Mouse (Mus musculus) mouse trophoblast stem cell (cell line): ENCODE data around the gene Wdhd1.

ENCODE experiments used
- in situ Hi-C, 2 experiments: fragments of 300-500 bp; cut with MseI, MboI; formaldehyde crosslinking; loops; 2 replicates in 1 of 2; 3 replicates in 1 of 2; pipeline ENCODE4 v1.15.1; 2025

Wdhd1 gene

DNA sequence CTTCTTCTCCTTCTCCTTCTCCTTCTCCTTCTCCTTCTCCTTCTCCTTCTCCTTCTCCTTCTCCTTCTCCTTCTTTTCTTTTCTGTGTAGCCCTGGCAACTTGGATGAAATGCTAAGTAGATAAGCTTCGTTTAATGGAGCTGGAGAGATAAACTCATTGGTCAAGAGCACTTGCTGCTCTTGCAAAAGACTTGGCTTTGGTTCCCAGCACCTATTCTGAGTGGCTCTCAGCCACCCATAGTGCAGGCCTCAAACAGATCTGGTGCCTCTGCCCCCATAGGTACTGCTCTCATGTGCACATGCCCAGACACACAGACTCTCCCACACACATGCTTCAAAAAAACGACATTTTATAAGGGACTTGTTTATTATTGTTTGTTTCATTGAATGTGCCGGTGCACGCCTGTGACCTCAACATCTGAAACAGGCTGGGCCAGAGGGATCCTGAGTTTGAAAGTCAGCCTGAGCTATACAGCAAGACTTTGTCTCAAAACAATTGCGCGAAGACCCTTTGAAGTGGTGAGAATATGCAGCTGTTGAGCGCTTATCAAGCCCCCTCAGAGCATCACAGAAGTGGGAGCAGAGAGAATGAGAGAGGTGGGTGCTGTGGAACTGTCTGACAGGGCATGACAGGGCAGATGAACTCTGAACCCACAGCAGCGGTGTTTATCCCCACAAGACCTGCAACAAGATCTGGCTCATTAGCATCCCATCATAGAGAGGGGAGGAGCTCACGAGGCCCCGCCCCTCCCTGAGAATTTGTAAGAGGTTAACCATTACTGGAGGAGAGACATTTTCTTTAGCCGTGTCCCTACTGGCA is 53.8 kb downstream of the Wdhd1 start:
- in situ Hi-C loops: no loop called here

DNA sequence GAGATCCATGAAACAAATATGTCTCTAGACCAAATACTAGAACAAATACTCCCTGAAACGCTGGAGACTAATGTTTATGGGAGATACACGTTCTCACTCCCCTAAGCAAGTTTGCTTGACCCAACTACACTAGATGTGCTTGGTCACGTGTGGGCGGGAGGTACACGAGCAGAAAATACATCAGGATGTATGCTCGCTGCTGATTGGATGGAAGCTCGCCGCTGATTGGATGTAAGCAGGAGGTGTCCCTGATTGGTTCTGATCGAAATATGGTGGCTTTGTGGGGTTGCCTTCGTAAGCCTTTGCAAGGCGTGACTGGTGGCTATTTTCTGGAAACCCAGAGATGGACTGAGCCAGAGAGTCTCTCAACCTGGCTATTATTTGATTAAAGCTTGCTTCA is 55.1 kb downstream of the Wdhd1 start:
- in situ Hi-C loops: no loop called here

GRCm38 (mm10) chr14:47220231-47221025 is 56.2 kb downstream of the Wdhd1 start:
- in situ Hi-C loops: no loop called here

DNA sequence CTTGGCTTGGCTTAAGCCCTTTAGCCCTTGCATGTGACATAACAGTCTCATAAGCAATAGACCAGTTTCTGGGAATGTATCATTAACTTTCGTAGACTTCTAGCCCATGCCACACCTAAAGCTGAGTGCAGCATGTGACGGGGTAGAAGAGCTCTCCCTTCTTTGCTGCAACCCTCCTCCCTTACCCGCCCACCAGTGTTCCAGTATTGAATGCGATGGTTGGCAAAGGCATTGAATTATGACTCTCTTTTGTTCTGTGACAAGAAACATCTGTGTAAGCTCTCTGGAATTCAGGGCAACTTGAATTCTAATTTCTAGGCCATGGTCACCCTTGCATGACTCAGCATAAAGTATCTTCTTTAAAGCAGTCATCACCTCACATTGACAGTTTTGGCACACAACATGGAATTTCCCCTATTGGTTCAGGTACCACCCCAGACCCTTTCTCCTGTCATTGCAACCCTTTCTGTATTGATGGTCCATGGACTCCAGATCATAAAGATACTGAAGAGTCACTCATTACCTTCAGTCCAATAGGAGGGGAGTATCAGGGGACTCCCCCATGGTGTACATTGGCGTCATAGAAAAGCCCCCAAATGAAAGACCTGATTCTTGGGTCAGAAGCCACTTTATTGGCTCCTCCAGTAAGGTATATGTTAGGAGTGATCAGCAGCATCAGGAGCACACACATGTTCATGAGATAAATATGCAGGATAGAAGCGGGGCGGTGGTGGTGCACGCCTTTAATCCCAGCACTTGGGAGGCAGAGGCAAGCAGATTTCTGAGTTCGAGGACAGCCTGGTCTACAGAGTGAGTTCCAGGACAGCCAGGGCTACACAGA is 57.7 kb downstream of the Wdhd1 start:
- in situ Hi-C loops: no loop called here

DNA sequence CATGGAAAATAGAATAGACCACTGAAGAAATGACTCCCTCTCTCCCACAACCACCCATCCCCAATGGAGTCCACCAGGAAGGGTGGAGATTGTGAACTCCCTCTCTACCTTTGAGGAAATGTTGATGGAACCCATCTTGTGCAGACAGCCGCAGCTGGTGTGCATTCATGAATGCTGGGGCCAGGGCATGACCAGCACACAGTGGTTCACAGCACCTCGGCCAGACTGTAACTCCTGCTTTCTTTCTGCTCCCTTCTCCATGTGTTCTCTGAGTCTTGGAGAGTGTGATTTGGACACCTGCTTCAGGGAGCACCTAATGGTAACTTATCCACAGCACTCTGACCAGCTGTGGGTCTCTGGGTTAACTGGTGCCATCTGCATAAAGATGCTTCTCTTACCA is 60.1 kb downstream of the Wdhd1 start:
- in situ Hi-C loops: no loop called here

DNA sequence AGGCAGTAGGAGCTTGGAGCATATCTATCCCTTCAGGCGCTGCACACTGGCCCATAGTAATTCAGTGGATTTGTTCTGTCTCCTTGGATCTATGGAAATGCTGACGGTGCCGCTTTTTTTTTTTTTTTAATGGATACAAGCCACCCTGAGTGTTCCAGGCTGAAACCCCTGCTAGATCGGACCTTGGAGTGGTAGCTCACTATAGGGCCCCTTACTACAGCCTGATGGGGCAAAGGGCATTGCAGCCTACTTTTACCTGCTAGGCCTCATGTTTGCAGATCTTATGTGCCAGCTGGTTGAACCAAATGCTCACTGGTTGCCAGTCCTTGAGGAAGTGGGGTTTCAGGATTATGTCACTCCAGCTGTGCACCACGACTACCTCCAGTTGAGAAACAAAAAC is 62.3 kb downstream of the Wdhd1 start:
- in situ Hi-C loops: no loop called here

DNA sequence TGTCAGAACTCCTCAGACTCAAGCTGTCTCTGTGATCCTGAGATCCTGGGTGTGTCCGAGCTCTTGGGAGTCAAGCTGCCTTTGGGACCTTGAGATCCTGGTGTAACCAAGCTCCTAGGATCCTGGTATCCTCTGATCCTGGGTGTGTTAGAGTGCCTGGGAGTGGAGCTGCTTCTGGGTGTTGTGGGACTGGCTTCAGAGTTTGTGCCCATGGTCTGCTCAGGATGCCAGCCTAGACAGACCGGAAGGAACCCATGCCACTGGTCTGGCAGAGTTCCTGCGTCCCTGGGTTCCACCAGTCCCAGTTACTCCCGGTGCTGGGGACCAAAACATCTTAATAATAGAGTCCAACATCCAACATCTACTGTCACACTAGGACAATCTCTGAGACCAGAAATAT is 63.4 kb downstream of the Wdhd1 start:
- in situ Hi-C loops: no loop called here

DNA sequence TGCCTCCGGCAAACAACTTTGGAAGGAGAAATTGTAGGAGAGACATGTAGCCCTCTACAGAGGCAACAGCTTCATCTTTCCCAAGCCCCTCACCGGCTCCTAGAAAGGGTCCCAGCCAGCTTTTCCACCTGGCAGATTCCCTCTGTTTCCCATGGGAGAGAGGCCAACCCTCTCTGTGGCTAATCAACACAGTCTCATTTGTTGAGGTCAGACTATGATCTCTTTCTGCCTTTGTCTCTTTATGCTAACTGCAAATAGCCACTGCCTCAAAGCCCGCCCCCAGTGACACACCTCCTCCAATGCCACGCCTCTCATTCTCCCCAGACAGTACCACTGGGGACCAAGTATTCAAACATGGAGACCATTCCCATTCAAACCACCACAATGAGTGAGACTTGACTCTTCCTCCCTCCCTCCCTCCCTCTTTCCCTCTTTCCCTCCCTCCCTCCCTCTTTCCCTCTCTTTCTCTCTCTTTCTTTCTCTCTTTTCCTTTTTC is 66.9 kb downstream of the Wdhd1 start:
- in situ Hi-C loops: no loop called here

DNA sequence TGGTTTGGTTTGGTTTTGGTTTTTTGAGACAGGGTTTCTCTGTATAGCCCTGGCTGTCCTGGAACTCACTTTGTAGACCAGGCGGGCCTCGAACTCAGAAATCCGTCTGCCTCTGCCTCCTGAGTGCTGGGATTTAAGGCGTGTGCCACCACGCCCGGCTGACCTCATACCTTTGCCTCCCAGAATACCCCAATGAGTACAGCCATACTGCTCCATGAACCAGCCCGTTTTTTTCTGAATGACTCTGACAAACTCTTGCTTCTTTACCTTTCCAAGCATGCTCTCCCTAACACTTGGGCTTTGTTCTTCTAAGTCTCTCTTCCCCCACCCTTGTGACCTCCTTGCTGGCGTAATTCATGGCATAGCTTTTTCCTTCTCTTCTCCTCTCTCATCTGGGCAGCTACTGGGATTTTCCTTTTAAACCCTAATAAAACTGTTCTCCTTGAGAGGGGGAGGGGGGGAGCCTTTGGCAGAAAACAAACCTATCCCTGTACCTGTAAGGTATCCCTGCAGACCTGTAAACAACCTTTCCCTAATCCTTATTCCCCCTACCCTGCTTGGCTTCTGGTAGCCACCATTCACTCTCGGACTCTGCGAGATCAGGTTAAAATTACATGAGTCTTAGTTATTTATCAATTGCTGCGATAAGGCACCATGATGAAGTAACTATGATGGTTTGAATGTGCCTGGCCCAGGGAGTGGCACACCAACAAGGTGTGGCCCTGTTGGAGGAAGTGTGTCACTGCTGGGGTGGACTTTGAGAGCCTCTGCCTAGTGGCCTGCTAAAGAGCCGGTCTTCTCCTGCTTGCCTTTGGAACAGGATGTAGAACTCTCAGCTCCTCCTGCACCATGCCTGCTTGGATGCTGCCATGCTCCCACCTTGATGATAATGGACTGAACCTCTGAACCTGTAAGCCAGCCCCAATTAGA is 67.8 kb downstream of the Wdhd1 start:
- in situ Hi-C loops: no loop called here

DNA sequence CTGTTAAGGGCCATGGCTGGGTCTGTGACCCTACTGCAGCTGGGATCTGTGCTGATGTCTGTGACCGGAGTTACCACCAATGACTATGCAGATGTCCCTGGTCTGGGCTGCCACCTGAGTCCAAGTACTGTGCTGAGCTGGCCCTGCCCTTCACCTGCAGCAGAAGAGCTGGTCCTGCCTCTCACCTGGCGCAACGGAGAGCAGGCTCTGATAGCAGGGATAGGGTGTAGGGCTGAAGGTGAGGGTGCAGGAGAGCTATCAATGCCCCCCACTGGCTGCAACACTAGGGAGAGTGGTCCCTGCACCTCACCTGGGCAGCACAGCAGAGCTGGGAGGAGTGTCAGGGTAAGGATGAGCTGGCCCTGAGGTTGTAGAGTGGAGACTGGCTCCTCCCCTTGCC is 70.1 kb downstream of the Wdhd1 start:
- in situ Hi-C loops: no loop called here

GRCm38 (mm10) chr14:47205270-47205972 is 71.2 kb downstream of the Wdhd1 start:
- in situ Hi-C loops: no loop called here

DNA sequence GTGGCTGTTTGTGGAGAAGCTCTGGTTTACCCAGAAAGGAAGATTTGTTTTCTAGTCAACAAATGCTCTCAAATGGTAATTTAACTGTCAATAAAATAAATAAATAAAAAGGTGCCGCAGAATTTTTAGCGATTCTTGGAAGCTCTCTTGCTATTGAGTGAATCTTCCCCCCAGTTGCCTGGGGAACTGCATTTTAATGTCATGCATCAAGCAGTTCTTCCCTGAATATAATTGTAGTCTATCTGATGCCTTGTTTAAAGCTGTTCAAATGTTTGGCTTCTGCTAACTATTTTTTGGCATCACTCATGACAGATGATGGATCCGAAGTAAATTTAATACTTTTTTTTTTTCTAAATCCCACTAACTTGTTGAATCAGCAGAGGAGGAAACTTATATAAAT is 79.3 kb downstream of the Wdhd1 start:
- in situ Hi-C loops: no loop called here

GRCm38 (mm10) chr14:47196711-47197110 is 79.9 kb downstream of the Wdhd1 start:
- in situ Hi-C loops: no loop called here

GRCm38 (mm10) chr14:47194096-47194495 is 82.6 kb downstream of the Wdhd1 start:
- in situ Hi-C loops: no loop called here

GRCm38 (mm10) chr14:47193506-47193905 is 83.2 kb downstream of the Wdhd1 start:
- in situ Hi-C loops: no loop called here

DNA sequence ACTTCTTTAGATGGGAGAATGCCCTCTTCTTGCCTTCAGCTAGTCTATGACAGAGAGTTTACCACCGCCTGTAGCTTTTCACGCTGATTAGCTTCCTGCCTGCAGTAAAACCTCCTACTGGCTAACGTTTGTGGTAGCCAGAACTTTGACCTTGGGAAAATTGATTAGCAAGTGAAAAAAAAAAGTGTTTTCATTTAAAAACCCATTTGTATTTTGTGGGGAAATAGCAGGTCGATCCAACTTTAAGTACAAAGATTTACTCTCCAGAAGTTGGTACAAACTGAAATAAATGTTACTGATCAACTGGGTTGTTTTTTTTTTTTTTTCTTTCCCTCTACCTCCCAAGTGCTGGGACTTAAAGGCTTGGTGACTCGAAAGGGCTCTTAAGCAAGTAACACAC is 84.8 kb downstream of the Wdhd1 start:
- in situ Hi-C loops: no loop called here
